Mouse (Mus musculus): Measurements from ENCODE around the gene Plg. TPM values are rescaled to one million over a fixed set of nuclear protein-coding genes. Genes with fewer than 3 reads are reported as not detected.

Gene Plg
- total and polyA plus RNA-seq, 3 experiments = not detected

- H3K4me3 ChIP-seq (ENCODE audit: control insufficient read depth in 1 of 2, insufficient read depth in 1 of 2, low read depth in 2 of 2, low read length in 2 of 2) = peak overlapping the region; percentile 50 to 64
- H3K9ac ChIP-seq (ENCODE audit: control insufficient read depth, low read depth, low read length, poor library complexity, severe bottlenecking) = peak overlapping the region; percentile 18; the same call in 1 of the 2 replicates
- peaks cover 0 to 24% of the 10 kb centered on the region in 2 experiments; a peak in 1 of 4 replicates for H3K4me1 ChIP-seq (ENCODE audit: control insufficient read depth in 1 of 2, insufficient read depth in 2 of 2, low read length in 2 of 2)
- no peaks in the 10 kb centered on the region for H3K9me3 ChIP-seq (replicated peaks; ENCODE audit: insufficient read depth, low read length)
- H3K79me2 ChIP-seq (ENCODE audit: control insufficient read depth, insufficient read depth, low read length, poor library complexity) = no peaks in the 10 kb centered on the region
- no peak overlapping the region for H3K27ac ChIP-seq (ENCODE audit: control insufficient read depth, low read depth, low read length)
- H3K36me3 ChIP-seq (ENCODE audit: control insufficient read depth in 1 of 2, insufficient read depth in 2 of 2, low read length in 2 of 2) = peaks cover 0 to 9% of the 10 kb centered on the region in 2 experiments; a peak in 2 of 4 replicates
- peak; percentile 72 for DNase-seq (ENCODE audit: low read depth, low spot score)
- no peak for TF ChIP-seq USF2 (IDR thresholded peaks at IDR 0.05; ENCODE audit: borderline replicate concordance in 1 of 2, insufficient read depth in 1 of 2, low read depth in 1 of 2, low read length in 2 of 2)
- TF ChIP-seq SMC3 (IDR thresholded peaks at IDR 0.05; ENCODE audit: low read depth, low read length) = peak; percentile 64
- TF ChIP-seq CTCF (IDR thresholded peaks at IDR 0.05 in 2 of 3, conservative IDR thresholded peaks at IDR 0.05 in 1 of 3; ENCODE audit: control insufficient read depth in 1 of 3, insufficient read depth in 1 of 3, low read depth in 2 of 3, low read length in 3 of 3, poor library complexity in 1 of 3, severe bottlenecking in 1 of 3) = peak; percentile 16 to 75 (median 16); a peak in 5 of 6 replicates
- TF ChIP-seq RAD21 (IDR thresholded peaks at IDR 0.05; ENCODE audit: low read depth, low read length) = peak; percentile 59
- TF ChIP-seq SIN3A (IDR thresholded peaks at IDR 0.05; ENCODE audit: low read length) = 0 out of 2 replicates have a peak, but pooled peaks have one; percentile 1
- TF ChIP-seq KAT2A (conservative IDR thresholded peaks at IDR 0.05; ENCODE audit: low read depth, low read length) = no peak
- no peak for TF ChIP-seq MAFK (IDR thresholded peaks at IDR 0.05; ENCODE audit: borderline replicate concordance, low read depth, low read length)
- TF ChIP-seq CHD1 (IDR thresholded peaks at IDR 0.05; ENCODE audit: low read depth, low read length) = no peak
- no peak for TF ChIP-seq TAL1 (IDR thresholded peaks at IDR 0.05; ENCODE audit: low read length)
- TF ChIP-seq ZKSCAN1 (IDR thresholded peaks at IDR 0.05; ENCODE audit: low read depth, low read length) = peak; percentile 78; the same call in 1 of the 2 replicates
- TF ChIP-seq ZC3H11A (IDR thresholded peaks at IDR 0.05; ENCODE audit: low read depth, low read length) = peak; percentile 37
- TF ChIP-seq ELF1 (IDR thresholded peaks at IDR 0.05; ENCODE audit: low read depth, low read length) = no peak
- TF ChIP-seq ZNF384 (IDR thresholded peaks at IDR 0.05; ENCODE audit: low read depth, low read length) = peak; percentile 100
- no peak for TF ChIP-seq HCFC1 (IDR thresholded peaks at IDR 0.05; ENCODE audit: low read depth, low read length)
- TF ChIP-seq GATA1 (IDR thresholded peaks at IDR 0.05; ENCODE audit: low read depth, low read length) = no peak
- H3K27me3 ChIP-seq (ENCODE audit: control insufficient read depth in 1 of 2, insufficient read depth in 2 of 2, low read length in 2 of 2) = peaks cover 0 to 2% of the 10 kb centered on the region in 2 experiments; a peak in 1 of 4 replicates
These were observed 7.0 kb upstream of the Plg start for GRCm38 (mm10) chr17:12371310-12371925.

DNA sequence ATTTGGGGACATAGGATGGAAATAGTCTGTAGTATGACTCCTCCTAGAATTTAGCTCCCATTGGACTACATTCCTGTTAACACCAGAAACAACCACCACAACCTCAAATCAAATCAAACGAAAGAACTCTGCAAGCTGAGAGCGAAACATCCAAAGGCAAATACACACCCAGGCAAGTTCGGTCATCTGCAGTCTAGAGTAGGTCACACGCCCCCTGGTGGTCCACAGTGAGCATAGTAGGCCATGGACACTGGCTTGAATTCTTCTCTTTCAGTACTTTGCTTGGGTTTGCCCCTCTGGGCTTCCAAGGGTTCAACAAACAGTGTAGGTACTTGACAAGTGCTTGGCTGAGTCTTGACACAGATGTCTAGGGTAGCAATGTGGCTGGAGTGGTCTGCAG, 6.4 kb upstream of the Plg start:
- TF ChIP-seq TAL1 (IDR thresholded peaks at IDR 0.05; ENCODE audit: low read length) (no peak), MXI1 (IDR thresholded peaks at IDR 0.05; ENCODE audit: low read depth, low read length) (no peak), ZC3H11A (IDR thresholded peaks at IDR 0.05; ENCODE audit: low read depth, low read length) (peak; percentile 67), GABPA (IDR thresholded peaks at IDR 0.05; ENCODE audit: low read depth, low read length) (no peak), RCOR1 (IDR thresholded peaks at IDR 0.05; ENCODE audit: low read depth, low read length) (peak; percentile 11; the same call in 1 of the 2 replicates), MAFK (IDR thresholded peaks at IDR 0.05; ENCODE audit: borderline replicate concordance, low read depth, low read length) (no peak), ZNF384 (IDR thresholded peaks at IDR 0.05; ENCODE audit: low read depth, low read length) (peak; percentile 69), CTCF (IDR thresholded peaks at IDR 0.05 in 2 of 3, conservative IDR thresholded peaks at IDR 0.05 in 1 of 3; ENCODE audit: control insufficient read depth in 1 of 3, insufficient read depth in 1 of 3, low read depth in 2 of 3, low read length in 3 of 3, poor library complexity in 1 of 3, severe bottlenecking in 1 of 3) (peak; percentile 90 to 94 (median 92)), SMC3 (IDR thresholded peaks at IDR 0.05; ENCODE audit: low read depth, low read length) (peak; percentile 91), RAD21 (IDR thresholded peaks at IDR 0.05; ENCODE audit: low read depth, low read length) (peak; percentile 66)
- Histone ChIP-seq H3K4me1 (ENCODE audit: control insufficient read depth in 1 of 2, insufficient read depth in 2 of 2, low read length in 2 of 2) (peaks cover 0 to 24% of the 10 kb centered on the region in 2 experiments; a peak in 1 of 4 replicates), H3K79me2 (ENCODE audit: control insufficient read depth, insufficient read depth, low read length, poor library complexity) (no peaks in the 10 kb centered on the region), H3K4me3 (ENCODE audit: control insufficient read depth in 1 of 2, insufficient read depth in 1 of 2, low read depth in 2 of 2, low read length in 2 of 2) (peak overlapping the region; percentile 50 to 64), H3K9me3 (replicated peaks; ENCODE audit: insufficient read depth, low read length) (no peaks in the 10 kb centered on the region), H3K36me3 (ENCODE audit: control insufficient read depth in 1 of 2, insufficient read depth in 2 of 2, low read length in 2 of 2) (peaks cover 0 to 9% of the 10 kb centered on the region in 2 experiments; a peak in 2 of 4 replicates), H3K27ac (ENCODE audit: control insufficient read depth, low read depth, low read length) (no peak overlapping the region), H3K9ac (ENCODE audit: control insufficient read depth, low read depth, low read length, poor library complexity, severe bottlenecking) (no peak overlapping the region; the same call in 1 of the 2 replicates), H3K27me3 (ENCODE audit: control insufficient read depth in 1 of 2, insufficient read depth in 2 of 2, low read length in 2 of 2) (peaks cover 0 to 2% of the 10 kb centered on the region in 2 experiments; a peak in 1 of 4 replicates)
- peak; percentile 88 for DNase-seq (ENCODE audit: low read depth, low spot score)

Measured in MEL (cell line).